Mouse (Mus musculus): Measurements from ENCODE around the gene Myo1c.
"Not testable (repeated sequence)": the region's sequence is repeated elsewhere in the genome, so short reads cannot be mapped to it uniquely, and the experiment has no call there.

Gene Myo1c

DNA sequence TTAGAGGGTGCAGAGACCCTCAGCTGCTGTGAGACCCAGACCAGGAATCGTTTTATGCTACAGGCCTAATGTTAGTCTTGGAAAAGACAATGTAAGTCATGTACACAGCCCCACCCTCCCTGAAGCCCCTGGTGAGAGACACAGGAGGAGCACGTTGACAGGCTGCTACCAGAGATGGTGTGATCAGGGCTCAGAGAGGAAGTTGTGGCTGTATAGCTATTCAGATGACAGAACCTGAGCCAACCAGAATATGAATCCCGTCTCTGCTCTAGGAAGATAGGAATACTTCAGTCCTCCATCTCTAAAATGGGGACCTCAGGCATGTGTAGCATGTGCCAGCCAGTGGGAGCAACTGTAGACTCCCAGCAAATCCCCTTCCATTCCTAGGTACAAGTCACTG lies 18.3 kb downstream of the Myo1c start:
- ATAC-seq (ENCODE audit: low TSS enrichment): no peak

DNA sequence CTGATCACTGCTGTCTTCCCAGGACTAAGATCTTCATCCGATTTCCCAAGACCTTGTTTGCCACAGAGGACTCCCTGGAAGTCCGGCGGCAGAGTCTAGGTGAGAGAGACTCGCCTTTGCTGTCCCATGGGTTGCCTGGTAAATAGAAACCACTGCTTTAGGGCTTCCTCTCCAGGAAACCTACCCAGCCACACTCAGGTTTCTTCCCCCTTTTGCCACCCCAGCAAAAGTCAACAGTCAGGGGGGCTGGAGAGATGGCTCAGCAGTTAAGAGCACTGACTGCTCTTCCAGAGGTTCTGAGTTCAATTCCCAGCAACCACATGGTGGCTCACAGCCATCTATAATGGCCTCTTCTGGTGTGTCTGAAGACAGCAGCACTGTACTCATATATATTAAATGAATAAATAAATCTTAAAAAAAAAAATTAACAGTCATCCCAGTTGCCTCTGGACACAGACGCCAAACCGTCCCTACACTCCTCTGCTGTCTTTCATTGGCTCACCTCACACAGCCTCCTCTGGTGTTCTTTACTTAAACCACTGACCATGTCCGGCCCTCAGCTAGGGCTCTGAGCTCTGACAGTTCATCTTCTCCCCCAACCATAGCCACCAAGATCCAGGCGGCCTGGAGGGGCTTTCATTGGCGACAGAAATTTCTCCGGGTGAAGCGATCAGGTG lies 19.0 kb downstream of the Myo1c start:
- no peak for ATAC-seq (ENCODE audit: low TSS enrichment)

DNA sequence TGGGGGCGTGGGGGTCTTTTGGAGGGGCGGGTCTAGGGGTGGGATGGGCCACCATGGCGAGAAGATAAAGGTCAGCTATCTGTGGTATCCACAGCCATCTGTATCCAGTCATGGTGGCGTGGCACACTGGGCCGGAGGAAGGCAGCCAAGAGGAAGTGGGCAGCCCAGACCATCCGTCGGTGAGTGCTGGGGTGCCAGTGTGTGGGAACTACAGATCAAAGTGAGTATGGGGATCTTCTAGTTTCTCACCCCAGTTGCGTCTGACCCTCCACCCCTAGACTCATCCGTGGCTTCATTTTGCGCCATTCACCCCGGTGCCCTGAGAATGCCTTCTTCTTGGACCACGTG lies 19.5 kb downstream of the Myo1c start:
- ATAC-seq (ENCODE audit: low TSS enrichment): no peak

DNA sequence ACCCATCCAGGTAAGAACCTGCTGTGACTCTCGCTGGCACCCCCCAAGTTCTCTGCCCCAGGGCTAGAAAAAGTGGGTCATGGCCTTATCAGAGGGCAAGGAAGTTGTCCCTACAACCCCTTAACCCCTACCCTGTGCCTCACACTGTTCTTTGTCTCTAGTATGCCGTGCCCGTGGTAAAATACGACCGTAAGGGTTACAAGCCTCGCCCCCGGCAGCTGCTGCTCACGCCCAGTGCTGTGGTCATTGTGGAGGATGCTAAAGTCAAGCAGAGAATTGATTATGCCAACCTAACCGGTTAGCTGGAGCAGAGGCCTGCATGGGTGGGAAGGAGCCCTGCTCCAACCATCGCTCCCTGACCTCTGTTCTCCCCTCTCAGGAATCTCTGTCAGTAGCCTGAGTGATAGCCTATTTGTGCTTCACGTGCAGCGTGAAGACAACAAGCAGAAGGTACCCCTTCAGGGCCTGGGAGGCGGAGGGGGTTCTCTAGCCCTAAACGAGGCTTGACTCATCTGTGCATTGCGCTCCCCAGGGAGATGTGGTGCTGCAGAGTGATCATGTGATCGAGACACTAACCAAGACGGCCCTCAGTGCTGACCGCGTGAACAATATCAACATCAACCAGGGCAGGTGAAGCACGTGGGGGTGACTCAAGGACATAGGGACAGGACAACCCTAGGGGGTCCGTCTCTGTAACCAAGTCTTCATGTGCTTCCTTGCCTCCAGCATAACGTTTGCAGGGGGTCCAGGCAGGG lies 21.3 kb downstream of the Myo1c start:
- no peak for ATAC-seq (ENCODE audit: low TSS enrichment)

DNA sequence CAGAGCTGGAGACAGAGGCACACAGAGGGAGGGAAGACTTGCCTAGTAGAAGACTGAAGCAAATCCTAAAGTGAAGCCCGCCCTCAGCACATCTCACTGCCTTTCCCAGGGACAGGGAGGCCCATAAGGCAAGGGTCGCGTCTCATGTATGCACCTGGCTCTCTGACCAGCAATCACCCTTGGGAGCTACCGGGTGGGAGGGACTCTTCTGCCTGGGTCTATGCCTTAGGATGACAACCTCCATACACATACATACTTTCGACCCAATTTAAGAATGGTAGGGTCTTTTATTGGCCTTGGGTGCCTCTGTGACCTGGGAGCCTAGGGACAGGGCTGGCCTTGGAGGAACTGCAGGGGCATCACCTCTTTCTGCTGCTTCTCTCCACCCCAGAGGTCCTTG lies 23.1 kb downstream of the Myo1c start:
- ATAC-seq (ENCODE audit: low TSS enrichment): no peak

DNA sequence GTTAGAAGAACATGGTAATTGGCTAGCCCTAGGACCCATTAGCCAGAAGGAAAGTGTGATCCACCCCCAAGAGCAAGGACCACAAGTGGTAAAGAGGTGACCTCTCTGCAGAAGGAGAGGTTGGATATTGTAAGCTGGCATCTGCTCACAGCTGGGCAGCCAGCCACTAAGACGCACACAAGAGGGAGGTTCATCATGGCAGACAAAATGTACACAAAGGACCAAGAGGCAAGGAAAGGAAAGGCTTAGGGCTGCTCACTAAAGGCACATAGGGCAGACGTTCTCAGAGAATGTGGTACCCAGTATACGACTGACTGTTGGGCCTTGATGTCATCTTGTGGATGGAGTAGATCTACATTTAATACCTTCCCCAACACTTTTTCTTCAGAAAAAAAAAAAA lies 24.6 kb downstream of the Myo1c start:
- ATAC-seq (ENCODE audit: low TSS enrichment): no peak

DNA sequence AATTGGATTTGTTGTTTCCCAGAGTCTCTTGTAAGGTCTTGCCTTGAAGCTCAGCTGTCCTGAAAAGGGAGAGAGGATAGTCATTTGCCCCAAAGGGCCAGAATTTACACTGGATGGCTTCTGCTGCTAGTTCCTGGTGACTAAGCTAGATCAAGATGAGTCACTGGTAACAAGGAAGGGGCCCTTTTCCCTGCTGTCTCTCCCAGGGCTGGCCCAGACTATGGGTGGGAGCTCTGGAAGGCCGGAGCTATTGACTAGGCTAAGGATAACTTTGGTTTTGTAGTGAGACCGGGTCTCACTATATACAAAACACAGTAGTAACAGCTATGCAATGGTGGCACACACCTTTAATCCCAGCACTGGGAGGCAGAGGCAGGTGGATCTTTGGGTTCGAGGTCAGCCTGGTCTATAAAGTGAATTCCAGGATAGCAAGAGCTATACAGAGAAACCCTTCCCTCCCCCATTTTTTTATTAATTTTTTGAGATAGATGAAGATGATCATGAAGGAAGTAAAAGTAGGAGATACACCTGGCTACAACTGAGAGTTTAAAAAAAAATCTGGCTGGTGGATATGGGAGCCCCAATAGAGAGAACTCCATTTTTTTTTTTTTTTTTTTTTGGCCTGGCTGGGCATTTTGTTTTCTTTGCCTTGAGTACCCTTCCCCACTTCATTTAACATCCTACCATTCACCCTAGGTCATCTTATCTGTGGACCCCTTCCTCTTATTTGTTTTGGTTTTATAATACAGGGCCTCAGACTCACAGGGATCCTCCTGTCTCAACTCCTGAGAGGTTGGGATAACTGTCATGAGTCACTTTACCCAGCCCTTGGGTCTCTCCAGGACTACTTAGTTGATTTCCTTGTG lies 27.8 kb downstream of the Myo1c start:
- ATAC-seq (ENCODE audit: low TSS enrichment): no peak

DNA sequence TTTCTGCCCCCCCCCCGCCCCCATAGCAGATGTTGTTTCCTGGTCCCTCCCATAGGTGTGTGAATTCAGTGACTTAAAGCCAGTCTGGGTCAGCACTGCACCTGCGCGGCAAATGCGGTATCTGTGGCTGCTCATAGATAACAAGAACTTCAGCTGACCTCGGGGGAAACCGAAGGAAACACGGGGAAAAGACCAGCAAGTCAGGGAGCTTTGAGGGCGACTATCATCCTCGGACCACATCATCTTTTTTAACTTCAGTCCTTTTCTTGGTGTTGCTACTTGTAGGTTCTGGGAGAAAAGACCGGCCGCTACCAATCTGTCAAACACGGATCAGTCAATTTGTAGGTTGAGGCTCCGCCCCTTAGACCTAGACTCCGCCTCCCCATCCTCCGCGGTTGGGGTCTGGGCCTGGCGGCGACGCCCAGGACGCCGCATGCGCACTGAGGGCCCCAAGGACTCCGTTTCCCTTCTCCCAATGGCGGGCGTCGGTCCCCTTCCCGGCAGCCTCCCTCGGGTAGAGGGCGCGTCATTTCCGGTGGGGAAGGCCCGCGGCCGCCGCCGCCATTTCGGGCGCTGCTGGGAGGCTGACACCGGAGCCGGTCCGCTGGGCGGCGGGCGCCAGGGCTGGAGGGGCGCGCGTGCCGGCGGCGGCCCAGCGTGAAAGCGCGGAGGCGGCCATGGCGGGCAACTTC lies 28.6 kb downstream of the Myo1c start, which contains the start of gene Crk:
Crk (plus strand) TSS at position 513 of the 692 bp plus-strand sequence.
- ATAC-seq (ENCODE audit: low TSS enrichment): peak; percentile 96

DNA sequence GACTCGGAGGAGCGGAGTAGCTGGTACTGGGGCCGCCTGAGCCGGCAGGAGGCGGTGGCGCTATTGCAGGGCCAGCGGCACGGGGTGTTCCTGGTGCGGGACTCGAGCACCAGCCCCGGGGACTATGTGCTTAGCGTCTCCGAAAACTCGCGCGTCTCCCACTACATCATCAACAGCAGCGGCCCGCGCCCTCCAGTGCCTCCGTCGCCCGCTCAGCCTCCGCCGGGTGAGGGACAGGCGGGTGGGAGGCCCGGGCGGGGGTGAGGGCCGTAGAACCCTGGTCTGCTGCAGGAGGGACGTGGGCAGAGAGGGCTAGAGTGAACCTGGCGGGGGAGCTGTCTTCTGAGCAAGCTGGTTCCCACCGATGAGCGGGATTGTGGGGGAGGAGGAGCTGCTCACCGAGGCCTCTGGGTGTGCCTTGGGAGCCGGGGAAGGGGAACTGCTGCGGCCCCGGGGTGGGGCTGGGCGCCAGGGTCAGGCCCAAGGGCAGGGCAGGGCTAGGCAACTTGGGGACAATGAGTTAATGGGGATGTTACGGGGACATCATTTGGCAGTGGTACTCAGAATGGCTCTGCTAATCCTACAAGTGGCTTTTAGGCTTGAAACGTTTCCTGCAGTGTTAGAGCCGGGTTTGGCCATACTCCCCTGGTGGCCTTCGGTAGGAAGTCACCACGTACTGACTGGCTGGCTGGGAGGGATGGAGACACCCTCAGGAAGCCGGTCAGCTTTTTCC lies 29.3 kb downstream of the Myo1c start:
- peak; percentile 75 for ATAC-seq (ENCODE audit: low TSS enrichment)

DNA sequence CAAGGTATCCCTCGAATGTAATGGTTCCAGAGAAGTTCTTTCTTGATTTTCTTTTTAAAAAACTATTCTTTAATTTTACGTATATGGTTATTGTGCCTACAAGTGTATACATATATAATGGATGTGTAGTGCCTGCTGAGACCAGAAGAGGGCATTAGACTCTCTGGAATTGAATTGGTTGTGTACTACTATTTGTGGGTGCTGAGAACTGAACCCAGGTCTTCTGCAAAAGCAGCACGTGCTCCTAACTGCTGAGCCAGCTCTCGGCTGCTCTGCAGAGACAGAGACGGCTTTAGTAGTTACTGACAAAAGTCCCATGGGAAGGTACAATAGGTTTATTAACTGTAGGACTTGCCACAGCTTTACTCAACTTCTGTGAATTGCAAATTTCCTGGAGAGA lies 34.2 kb downstream of the Myo1c start:
- ATAC-seq (ENCODE audit: low TSS enrichment): no peak

DNA sequence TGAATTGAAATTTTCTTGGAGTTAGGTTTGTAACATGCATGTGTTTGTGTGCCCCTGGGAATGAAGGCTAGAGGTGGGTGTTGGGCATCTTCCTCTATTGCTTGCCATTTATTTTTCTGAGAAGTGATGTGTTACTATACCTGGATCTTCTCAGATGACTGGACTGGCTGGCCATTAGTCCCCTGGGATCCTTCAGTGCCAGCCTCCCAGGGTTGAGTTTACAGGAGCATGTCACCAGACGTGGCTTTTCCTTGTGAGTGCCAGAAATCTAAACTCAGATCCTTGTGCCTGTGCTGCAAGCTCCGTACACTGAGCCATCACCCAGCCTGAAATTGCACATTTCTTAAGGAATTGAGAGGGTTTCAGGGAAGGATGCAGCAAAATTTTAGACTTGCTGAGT lies 34.7 kb downstream of the Myo1c start:
- no peak for ATAC-seq (ENCODE audit: low TSS enrichment)

DNA sequence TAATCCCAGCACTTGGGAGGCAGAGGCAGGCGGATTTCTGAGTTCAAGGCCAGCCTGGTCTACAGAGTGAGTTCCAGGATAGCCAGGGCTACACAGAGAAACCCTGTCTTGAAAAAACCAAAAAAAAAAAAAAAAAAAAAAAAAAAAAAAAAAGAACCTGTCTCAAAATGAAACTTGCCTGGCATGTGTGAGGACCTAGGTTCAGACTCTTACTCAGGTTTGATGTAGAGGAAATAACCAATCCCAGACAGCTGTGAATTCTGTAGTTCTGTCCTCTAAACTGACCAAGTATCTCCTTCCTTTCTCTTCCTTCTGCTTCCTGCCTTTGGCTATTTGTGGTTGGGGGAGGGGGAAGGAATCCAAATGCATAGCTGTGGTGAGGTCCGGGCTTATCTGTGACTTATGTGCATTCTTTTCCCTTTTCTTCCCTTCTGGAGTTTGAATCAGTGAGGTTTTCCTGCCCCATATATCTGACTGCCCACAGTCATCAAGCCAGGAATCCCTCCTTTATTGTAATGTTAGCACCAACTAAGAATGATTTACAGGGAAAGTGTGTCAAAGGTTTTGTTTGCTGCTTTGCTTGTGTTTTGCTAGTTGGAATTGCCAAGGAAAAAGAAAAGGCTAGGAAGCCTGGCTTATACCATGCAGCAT lies 37.2 kb downstream of the Myo1c start:
- no peak for ATAC-seq (ENCODE audit: low TSS enrichment)

DNA sequence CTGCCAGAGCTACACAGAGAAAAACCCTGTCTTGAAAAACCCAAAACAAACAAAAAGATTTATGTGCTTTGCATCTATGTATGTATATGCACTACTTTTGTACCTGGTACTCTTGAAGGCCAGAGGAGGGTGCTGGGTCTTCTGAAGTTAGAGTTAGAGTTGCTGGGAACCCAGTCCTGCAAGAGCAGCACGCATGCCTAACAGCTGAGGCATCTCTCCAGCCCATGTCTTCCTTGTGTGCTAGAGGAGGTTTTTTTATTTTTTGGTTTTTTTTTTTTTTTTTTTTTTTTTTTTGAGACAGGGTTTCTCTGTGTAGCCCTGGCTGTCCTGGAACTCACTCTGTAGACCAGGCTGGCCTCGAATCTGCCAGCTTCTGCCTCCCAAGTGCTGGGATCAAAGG lies 37.8 kb downstream of the Myo1c start:
- no peak for ATAC-seq (ENCODE audit: low TSS enrichment)

DNA sequence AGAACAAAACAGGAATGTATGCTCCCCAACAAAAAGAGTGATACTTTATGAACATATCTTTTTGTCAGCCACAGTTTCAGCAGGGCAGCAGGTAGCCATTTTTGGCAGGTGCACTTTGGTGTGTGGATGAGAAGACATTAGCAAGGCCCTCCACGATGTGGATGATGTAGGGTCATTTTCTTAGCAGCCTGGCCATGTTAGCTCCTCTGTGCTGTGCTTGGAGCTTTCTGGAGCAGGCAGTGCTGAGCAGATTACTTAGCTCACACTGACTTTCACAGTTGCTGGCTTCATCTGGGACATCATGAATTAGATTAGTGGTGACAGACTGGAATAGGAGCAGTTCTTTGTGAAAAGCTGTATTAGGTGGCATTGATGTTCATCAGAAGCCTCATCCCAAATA lies 39.7 kb downstream of the Myo1c start:
- ATAC-seq (ENCODE audit: low TSS enrichment): no peak

DNA sequence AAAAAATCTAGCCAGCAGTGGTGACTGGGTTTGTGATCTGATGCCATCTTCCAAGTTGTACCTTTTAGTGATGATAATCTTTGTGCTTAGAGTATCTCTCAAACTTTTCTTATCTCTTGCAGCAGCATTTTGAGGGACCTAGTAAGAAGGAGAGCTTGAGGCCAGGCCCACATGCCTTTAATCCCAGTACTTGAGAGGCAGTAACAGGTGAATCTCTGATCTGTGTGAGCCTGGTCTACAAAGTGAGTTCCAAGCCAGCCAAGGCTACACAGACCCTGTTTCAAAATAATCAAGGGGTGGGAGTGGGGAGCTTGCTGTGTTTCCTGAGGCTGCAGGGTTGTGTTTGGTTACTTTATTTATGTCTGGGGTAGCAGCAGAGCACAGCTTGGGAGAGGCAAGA lies 40.7 kb downstream of the Myo1c start:
- no peak for ATAC-seq (ENCODE audit: low TSS enrichment)

DNA sequence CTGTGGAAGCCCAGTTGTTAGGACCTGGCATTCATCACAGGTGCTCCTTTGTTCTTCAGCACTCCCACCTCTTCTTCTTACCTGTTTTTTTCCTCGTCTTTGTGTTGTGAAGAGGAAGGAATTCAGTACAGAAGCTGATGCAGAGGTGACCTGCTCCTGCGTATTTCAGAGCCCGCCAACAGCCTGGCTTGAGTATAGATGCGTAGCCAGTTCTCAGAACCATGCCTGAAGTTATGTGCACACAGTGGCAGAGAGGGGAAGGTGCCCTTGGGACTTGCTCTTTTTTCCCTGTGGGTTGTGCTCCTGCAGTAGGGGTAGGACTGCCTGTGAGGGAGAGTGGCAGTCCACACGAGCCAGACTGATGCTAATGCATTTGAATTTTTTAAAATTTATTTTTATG lies 43.3 kb downstream of the Myo1c start:
- no peak for ATAC-seq (ENCODE audit: low TSS enrichment)

DNA sequence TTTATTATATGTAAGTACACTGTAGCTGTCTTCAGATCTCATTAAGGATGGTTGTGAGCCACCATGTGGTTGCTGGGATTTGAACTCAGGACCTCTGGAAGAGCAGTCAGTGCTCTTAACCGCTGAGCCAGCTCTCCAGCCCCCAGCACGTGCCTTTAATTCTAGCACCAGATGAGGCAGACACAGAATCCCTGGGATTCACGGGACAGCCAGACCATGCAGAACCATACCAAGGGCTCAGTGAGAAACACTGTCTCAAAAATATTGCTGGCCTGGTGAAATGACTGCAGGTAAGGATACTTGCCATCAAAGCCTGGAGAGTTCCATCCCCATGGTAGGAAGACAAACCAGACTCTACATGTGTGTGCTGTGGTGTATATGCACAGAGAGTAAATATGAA lies 47.2 kb downstream of the Myo1c start:
- not testable (repeated sequence) for ATAC-seq (ENCODE audit: low TSS enrichment)

DNA sequence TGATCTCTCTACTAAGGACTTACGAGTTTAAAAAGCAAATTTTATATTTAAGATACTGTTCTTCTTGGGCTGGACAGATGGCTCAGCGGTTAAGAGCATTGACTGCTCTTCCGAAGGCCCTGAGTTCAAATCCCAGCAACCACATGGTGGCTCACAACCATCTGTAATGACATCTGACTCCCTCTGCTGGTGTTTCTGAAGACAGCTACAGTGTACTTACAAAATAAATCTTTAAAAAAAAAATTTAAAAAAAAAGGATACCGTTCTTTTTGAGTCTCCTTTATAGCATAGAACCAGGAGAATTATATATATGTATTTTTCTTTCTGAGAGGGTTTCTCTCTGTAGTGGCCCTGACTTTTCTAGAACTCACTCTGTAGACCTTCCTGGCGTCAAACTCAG lies 50.3 kb downstream of the Myo1c start:
- ATAC-seq (ENCODE audit: low TSS enrichment): no peak

DNA sequence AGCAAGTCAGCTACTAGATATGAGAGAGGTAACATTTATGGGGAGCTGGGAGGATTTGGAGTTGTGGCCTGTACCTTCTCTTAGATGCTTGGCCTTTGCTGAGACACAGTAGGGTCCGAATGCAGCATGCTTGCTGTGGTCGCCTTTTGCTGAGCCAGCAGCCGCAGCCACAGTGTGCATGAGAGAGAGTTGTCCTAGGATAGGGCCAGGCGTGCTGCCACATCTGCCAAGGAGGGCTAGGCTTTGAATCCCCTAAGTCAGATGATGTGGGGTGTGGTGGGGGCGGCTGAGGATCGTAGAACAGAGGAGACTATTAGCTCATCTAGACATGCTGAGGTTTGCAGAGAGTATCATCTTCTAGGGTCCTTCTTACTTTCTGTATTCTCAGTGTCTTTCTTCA lies 52.5 kb downstream of the Myo1c start:
- ATAC-seq (ENCODE audit: low TSS enrichment): no peak

DNA sequence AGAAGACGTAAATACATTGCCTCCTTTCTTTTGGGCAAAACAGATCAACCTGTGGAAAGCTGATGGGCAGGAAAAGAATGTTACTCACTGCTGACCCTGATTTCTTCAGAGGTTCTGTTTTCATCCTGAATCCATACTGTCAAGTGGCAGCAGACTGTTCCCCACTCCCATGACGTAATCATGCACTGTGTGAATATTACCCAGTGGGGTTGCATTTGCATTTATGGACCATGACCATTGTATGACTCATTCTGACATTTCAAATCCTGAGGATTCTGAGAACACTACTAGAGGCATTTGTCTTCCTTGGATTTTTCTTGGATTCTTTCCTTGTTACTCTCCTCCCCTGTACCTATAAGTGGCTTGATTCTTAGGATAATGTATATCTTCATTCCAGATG lies 53.4 kb downstream of the Myo1c start:
- peak; percentile 41; the same call in 1 of the 2 replicates for ATAC-seq (ENCODE audit: low TSS enrichment)

DNA sequence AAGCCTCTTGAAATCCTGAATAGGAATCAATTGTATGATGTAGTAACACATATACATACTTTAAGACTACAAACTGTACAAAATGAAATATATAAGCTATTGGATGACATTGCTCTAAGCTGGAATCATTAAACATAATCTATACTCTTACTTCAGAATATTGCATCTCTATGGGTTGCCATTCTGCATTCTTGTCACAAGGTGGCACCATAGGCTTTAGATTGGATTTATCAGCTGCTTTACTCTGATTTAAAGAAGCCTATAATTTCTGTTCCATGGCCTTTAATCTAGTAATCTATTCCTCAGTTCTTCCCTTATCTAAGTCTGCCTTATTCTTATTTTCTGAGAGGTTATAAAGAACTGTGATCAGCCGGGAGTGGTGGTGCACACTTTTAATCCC lies 63.6 kb downstream of the Myo1c start:
- no peak for ATAC-seq (ENCODE audit: low TSS enrichment)

Measured in frontal cortex, adult (tissue).